Mouse (Mus musculus): ENCODE data around the gene Dclk1.

Gene Dclk1

GRCm38 (mm10) chr3:55260139-55260538 is 18.0 kb downstream of the Dclk1 start:
- no peak for DNase-seq (ENCODE audit: low spot score in 2 of 2)

GRCm38 (mm10) chr3:55266091-55266490 is 23.9 kb downstream of the Dclk1 start:
- no peak for DNase-seq (ENCODE audit: low spot score in 2 of 2)

GRCm38 (mm10) chr3:55269802-55270201 is 27.6 kb downstream of the Dclk1 start:
- DNase-seq (ENCODE audit: low spot score in 2 of 2), result no peak

- no peak for DNase-seq (ENCODE audit: low spot score in 2 of 2)
These were observed 28.2 kb downstream of the Dclk1 start for GRCm38 (mm10) chr3:55270345-55270744.

- DNase-seq (ENCODE audit: low spot score in 2 of 2), result no peak
These were observed 28.8 kb downstream of the Dclk1 start for GRCm38 (mm10) chr3:55270920-55271319.

GRCm38 (mm10) chr3:55272536-55272935 is 30.4 kb downstream of the Dclk1 start:
- DNase-seq (ENCODE audit: low spot score in 2 of 2), result no peak

GRCm38 (mm10) chr3:55276446-55276845 is 34.3 kb downstream of the Dclk1 start:
- no peak for DNase-seq (ENCODE audit: low spot score in 2 of 2)

GRCm38 (mm10) chr3:55276851-55277250 is 34.7 kb downstream of the Dclk1 start:
- no peak for DNase-seq (ENCODE audit: low spot score in 2 of 2)

- no peak for DNase-seq (ENCODE audit: low spot score in 2 of 2)
These were observed 35.7 kb downstream of the Dclk1 start for GRCm38 (mm10) chr3:55277829-55278228.

- DNase-seq (ENCODE audit: low spot score in 2 of 2), result no peak
These were observed 37.8 kb downstream of the Dclk1 start for GRCm38 (mm10) chr3:55279923-55280322.

GRCm38 (mm10) chr3:55280471-55280870 is 38.3 kb downstream of the Dclk1 start:
- DNase-seq (ENCODE audit: low spot score in 2 of 2), result no peak

- no peak for DNase-seq (ENCODE audit: low spot score in 2 of 2)
These were observed 42.1 kb downstream of the Dclk1 start for GRCm38 (mm10) chr3:55284215-55284614.

GRCm38 (mm10) chr3:55288726-55289125 is 46.6 kb downstream of the Dclk1 start:
- DNase-seq (ENCODE audit: low spot score in 2 of 2), result no peak

- no peak for DNase-seq (ENCODE audit: low spot score in 2 of 2)
These were observed 49.8 kb downstream of the Dclk1 start for GRCm38 (mm10) chr3:55291964-55292363.

GRCm38 (mm10) chr3:55292783-55293430 is 50.7 kb downstream of the Dclk1 start:
- no peak for DNase-seq (ENCODE audit: low spot score in 2 of 2)

GRCm38 (mm10) chr3:55305653-55306052 is 63.5 kb downstream of the Dclk1 start:
- no peak for DNase-seq (ENCODE audit: low spot score in 2 of 2)

- no peak for DNase-seq (ENCODE audit: low spot score in 2 of 2)
These were observed 65.5 kb downstream of the Dclk1 start for GRCm38 (mm10) chr3:55307553-55308177.

- no peak for DNase-seq (ENCODE audit: low spot score in 2 of 2)
These were observed 67.8 kb downstream of the Dclk1 start for GRCm38 (mm10) chr3:55309961-55310360.

GRCm38 (mm10) chr3:55315827-55316226 is 73.7 kb downstream of the Dclk1 start:
- no peak for DNase-seq (ENCODE audit: low spot score in 2 of 2)

GRCm38 (mm10) chr3:55318021-55318420 is 75.9 kb downstream of the Dclk1 start:
- DNase-seq (ENCODE audit: low spot score in 2 of 2), result no peak

- DNase-seq (ENCODE audit: low spot score in 2 of 2), result no peak
These were observed 78.4 kb downstream of the Dclk1 start for GRCm38 (mm10) chr3:55320572-55320971.

- no peak for DNase-seq (ENCODE audit: low spot score in 2 of 2)
These were observed 81.9 kb downstream of the Dclk1 start for GRCm38 (mm10) chr3:55324029-55324428.

- DNase-seq (ENCODE audit: low spot score in 2 of 2), result no peak
These were observed 88.3 kb downstream of the Dclk1 start for GRCm38 (mm10) chr3:55330496-55330895.

- no peak for DNase-seq (ENCODE audit: low spot score in 2 of 2)
These were observed 89.5 kb downstream of the Dclk1 start for GRCm38 (mm10) chr3:55331694-55332093.
